Mouse (Mus musculus): ENCODE measurements around the gene Ebf1. TPM values are rescaled to one million over a fixed set of nuclear protein-coding genes. Genes with fewer than 3 reads are reported as not detected.

Gene Ebf1
- total RNA-seq, 2 experiments from 2014 or later = 3.7 to 5.2 TPM

DNA sequence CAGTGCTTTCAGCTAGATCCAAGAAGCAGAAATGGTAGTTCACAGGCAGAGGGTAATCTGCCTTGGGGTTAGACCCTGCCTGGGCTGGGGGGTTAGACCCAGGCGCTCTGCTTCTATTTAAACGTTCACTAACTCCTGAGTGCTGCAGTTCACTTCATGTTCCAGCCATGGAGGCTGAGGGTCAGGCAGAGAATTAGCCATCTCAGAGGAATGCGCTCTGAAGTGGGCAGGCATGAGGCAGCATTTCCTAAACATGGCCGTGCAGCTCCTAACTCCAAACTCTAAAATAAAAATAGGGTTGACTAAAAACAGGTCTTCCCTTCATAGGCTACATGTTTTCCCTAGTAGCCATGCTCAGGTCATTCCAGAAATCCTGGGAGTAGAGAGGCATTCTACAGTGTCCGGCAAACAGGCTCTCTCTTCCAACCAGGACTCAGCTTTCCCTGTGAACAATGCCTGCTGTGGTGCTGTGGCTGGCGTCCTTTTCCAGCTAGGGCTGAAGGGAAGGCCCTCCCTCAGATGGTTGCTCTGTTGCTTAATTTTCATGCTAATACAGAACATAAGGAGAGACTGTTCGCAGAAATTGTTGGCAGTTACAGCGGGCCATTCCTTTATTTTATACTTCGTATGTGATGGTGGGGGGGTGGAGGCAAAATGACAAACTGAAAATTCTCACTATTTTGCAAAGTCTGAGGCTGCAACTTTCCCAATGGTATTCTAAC, 386.8 kb downstream of the Ebf1 start:
- no peak for DNase-seq (ENCODE audit: low spot score in 2 of 2)

DNA sequence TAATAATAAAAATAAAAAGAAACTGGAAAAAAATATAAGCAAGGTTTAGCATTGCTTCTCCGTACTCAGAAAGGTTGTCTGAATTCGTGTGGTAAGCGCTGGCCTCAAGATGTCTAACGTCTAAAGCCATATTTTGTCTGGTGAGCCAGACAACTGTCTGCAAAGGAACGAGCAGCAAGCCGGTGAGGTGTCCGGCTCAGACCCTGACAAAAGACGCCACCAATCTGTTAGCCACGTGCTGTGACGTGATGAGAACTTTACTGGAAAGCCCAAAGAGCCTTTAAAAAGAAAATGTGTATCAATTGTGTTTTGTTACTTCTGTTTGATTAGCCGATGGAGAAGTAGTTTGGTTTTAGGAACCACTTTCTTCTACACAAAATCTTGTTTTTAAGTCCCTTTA, 390.2 kb downstream of the Ebf1 start:
- no peak for DNase-seq (ENCODE audit: low spot score in 2 of 2)

DNA sequence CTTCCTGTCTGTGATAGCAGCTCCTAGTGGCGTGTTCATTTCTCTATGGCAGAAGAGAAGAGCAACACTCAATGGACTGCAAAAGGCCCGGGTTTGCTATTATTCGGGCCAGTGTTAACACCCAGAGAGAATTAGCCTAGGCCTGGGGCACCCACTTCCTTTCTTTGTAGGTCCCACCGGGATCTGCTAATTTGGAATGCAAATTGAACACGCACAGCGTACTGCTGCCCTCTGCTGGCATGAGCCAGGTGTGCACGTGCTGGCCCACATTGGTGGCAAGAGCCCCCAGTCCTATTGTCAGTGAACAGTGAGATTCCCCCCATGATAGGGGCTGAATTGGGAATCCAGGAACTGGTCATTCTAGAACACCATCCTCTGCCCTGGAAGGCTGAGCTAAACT, 391.0 kb downstream of the Ebf1 start:
- DNase-seq (ENCODE audit: low spot score in 2 of 2) = peak; percentile 86 to 89

DNA sequence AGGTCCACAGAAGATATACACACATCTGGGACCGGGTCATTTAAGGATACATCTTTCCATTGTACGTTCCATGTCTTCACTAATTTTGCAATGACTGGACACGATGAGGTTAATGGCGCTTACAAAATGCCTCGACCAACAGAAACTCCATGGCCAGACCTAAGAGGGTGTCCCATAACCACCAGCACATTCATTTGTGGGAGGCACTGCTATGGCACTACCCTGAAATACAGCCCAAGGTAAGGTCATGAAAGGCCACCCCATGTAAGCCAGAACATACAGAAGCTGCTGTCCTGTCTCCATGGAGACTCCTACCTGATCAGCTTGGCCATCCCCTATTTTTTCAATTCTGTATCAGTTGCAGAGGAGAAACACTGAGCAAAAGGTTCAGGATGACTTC, 391.6 kb downstream of the Ebf1 start:
- no peak for DNase-seq (ENCODE audit: low spot score in 2 of 2)

DNA sequence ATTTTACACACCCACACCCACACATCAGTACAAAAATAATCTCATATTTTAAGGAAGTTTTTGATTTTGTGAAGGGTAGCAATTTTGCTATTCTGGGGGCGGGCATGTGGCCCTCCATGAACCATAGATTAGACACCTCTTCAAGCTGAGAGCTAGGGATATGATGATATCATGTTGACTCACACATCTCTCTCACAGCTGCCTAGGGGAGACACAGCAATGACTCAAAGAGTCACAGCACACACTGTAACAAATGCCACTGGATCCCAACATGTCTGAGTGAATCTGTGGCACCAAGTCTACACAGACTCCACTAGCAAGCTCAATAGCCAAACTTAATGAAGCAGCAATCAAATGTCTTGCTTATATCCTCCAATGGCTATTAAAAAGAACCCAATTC, 395.0 kb downstream of the Ebf1 start:
- DNase-seq (ENCODE audit: low spot score in 2 of 2) = no peak

DNA sequence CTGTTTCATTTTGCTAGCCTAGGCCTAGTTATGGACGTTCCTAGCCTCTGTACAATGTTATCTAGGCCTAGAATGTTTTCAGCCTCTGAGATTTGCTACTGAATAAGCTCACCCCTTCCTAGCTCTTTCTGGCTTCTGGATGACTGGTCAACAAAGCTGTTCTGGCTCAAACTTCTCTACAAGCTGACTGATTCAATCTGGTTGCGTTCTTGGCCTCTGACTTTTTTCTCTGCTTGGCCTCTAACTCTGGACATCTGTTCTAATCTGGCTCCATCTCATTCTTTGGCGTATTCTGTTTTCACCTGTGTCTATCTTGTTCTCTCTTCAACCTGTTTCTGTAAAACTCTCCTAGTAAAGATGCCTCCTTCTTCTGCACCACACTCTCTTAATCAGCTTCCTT, 400.4 kb downstream of the Ebf1 start:
- no peak for DNase-seq (ENCODE audit: low spot score in 2 of 2)

DNA sequence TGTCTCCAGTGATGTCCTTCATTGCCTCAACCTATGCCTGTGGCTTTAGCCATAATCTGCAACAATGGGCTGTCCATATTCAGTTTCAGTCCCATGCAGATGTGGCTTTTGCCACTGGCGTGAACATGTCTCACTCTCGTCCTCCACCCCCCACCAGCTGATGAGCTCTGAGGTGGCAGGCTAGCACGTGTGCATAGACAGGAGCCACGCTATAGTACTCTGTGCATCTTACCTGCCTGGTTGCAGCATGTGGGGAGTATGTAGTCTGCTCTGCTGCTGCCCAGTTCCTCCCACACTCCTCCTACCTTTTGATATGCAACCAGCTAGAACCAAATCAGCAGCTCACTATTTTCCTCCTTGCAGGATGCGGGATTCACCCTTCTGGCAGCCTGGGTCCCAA, 408.9 kb downstream of the Ebf1 start:
- DNase-seq (ENCODE audit: low spot score in 2 of 2) = no peak

DNA sequence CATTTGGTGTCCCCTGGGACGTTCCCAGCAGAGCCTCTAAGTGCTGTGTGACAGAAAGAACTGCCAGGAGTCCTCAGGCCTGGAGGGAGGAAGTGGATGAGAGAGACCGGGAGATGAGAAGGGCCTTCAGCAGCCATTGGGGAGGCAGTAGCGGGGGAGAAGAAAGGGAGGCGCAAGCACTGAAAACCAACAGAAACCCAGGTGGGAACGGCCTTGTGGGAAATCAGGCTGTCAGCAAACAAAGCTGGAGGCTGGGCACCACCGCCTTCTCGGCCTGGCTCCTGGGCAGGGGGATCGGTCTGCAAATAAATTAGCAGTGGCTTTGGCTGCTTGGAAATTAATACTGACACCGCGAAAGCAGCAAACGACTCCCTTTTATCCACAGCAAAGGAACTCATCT, 409.6 kb downstream of the Ebf1 start:
- DNase-seq (ENCODE audit: low spot score in 2 of 2) = peak; percentile 11 to 19

DNA sequence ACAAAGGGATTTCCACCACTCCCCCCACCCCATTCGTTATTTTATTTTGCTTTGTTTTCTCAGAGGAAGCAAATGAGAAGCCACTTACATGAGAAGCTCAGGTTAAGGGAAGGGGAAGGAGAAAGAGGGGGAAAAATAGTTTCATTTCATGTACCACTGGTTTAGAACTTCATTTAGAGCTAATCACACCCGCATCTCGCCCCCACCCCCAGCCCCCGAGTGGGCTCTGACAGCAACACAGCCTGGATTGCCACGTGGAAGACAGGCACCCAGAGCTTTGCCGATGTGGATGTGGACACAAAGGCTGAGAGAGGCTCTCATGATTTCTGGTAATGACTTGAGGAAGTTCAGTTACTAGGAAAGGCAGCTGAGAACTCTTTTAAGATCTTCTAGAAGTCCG, 410.0 kb downstream of the Ebf1 start:
- DNase-seq (ENCODE audit: low spot score in 2 of 2) = no peak

DNA sequence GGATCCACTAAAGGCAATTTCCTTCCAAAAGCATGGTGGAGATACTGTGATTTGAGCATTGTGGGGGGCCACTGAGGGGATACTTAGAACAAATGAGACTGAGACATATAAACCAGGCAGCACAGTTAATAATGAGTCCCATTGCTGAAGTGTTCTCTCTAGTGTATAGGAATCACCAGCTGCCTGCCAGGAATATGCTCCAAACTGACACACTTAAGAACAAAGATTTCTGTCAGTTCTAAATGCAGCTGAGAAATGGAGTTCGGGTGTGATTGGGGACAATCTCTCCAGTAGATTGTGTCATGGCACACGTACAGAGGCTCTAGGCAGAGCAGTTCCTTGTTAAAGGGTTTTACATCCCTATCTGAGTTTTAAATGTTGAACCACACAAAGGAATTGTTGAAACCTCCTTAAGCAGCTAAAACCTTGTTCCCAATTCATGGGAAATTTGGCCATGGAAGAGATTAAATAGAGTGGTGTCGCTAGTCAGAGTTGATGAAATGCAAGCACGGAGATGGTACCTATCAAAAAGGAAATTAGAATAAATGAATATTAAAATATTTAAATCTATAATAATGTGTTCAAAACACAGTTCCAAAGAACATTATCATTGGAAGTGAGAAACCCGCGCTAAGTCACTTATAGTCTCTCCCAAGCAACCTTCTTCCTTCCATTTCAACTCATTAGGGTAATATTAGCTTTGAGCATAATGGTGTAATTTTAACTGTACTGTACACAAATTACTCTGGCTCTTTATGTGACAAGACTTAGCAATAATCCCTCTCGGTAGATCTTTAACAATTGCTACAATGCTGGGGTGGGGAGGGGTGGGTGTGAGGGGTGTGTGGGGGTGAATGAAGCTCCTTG, 438.9 kb downstream of the Ebf1 start:
- DNase-seq (ENCODE audit: low spot score in 2 of 2) = no peak

Other genes with a start within 250 kb of the Ebf1 start
- not detected for gene Il12b, start 217.3 kb upstream of the Ebf1 start, total RNA-seq (2021)
- 10 to 100 TPM; 39.8 to 40.2 TPM for gene Ublcp1, start 146.8 kb upstream of the Ebf1 start, total RNA-seq (2021)
- 100 to 1,000 TPM in 1 of 2 experiments, 10 to 100 TPM in 1; 91.6 to 119 TPM for gene Rnf145, start 98.4 kb upstream of the Ebf1 start, total RNA-seq (2021)

Data from layer of hippocampus, postnatal 10 days (tissue).